Mouse (Mus musculus): Measurements from ENCODE around the gene Ott. TPM values are rescaled to one million over a fixed set of nuclear protein-coding genes. Genes with fewer than 3 reads are reported as not detected.
"Not testable (repeated sequence)": the region's sequence is repeated elsewhere in the genome, so short reads cannot be mapped to it uniquely, and the experiment has no call there.

Gene Ott
- polyA plus RNA-seq (2014; fragmentation: Nextera tagmentation; extraction: Ambion mirVana), result not detected in 2 replicates

DNA sequence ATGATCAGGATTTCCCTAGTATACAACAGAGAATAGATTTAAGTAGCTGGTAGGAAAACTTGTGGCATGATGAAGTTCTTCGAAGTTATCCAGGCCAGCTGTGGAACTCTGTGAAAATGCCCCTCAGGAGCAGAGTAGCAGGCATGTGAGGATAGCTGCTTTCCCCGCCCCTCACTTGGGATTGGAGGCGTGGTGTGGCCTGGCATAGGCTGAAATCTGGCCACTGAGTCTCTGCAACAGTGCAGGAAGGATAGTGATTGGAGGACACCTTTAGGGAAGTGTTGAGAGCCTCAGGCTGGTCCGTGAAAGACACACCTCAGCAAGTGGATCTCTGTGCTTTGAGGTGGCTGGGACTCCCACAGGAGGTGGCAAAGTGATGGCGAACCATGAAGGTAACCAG is at the start of gene Ott:
Ott (plus strand) TSS at position 301 of the 400 bp plus-strand sequence.
- not testable (repeated sequence) for H3K4me2 ChIP-seq (ENCODE audit: low read length); H3K27ac ChIP-seq (replicated peaks; ENCODE audit: low read depth, low read length); H3K9ac ChIP-seq (replicated peaks; ENCODE audit: low read length); H3K27me3 ChIP-seq (ENCODE audit: control insufficient read depth, insufficient read depth, low read length); H3K36me3 ChIP-seq (ENCODE audit: control insufficient read depth, insufficient read depth, low read length); H3K4me1 ChIP-seq (ENCODE audit: control insufficient read depth, insufficient read depth, low read length); ATAC-seq (ENCODE audit: low FRiP score, low TSS enrichment); H3K9me3 ChIP-seq (ENCODE audit: control insufficient read depth, low read length); H3K4me3 ChIP-seq (replicated peaks; ENCODE audit: low read depth, low read length); DNase-seq
- WGBS, result no CpG with 5 or more reads among the region's 5 CpGs

Other genes with a start within 250 kb of the Ott start
- not detected in 2 replicates for gene Luzp4, start 216.6 kb upstream of the Ott start, polyA plus RNA-seq (2014; fragmentation: Nextera tagmentation; extraction: Ambion mirVana)
- not detected in 2 replicates for gene Gm15093, start 198.1 kb downstream of the Ott start, polyA plus RNA-seq (2014; fragmentation: Nextera tagmentation; extraction: Ambion mirVana)